Mouse (Mus musculus): ENCODE results near the gene Sgpp2. TPM values are rescaled to one million over a fixed set of nuclear protein-coding genes. Genes with fewer than 3 reads are reported as not detected.

Sgpp2 gene
- polyA plus RNA-seq, 1 experiment from 2014 or later, result 2.5 TPM

- no peak for ATAC-seq (ENCODE audit: low FRiP score)
- H3K27me3 ChIP-seq, result no peaks in the 10 kb centered on the region
- 97% methylated on average over 1 of the region's 1 CpGs for WGBS
- H3K4me1 ChIP-seq, result no peaks in the 10 kb centered on the region
- H3K27ac ChIP-seq, result no peak overlapping the region
- H3K36me3 ChIP-seq, result peaks cover 10% of the 10 kb centered on the region; the same call in 1 of the 2 replicates
- no peak overlapping the region for H3K4me3 ChIP-seq
- no peaks in the 10 kb centered on the region for H3K9me3 ChIP-seq (replicated peaks)
- H3K9ac ChIP-seq, result no peak overlapping the region
- H3K4me2 ChIP-seq (replicated peaks), result no peak overlapping the region
Measured at GRCm38 (mm10) chr1:78436445-78436844, 126.3 kb downstream of the Sgpp2 start.

GRCm38 (mm10) chr1:78437150-78437549 lies 127.0 kb downstream of the Sgpp2 start:
- H3K4me3 ChIP-seq, result no peak overlapping the region
- H3K27ac ChIP-seq, result no peak overlapping the region
- no peak overlapping the region for H3K4me2 ChIP-seq (replicated peaks)
- no peaks in the 10 kb centered on the region for H3K9me3 ChIP-seq (replicated peaks)
- H3K4me1 ChIP-seq, result no peaks in the 10 kb centered on the region
- WGBS, result 88% methylated on average over 3 of the region's 3 CpGs
- ATAC-seq (ENCODE audit: low FRiP score), result no peak
- no peaks in the 10 kb centered on the region for H3K27me3 ChIP-seq
- no peak overlapping the region for H3K9ac ChIP-seq
- H3K36me3 ChIP-seq, result peaks cover 14% of the 10 kb centered on the region

GRCm38 (mm10) chr1:78440716-78441115 lies 130.6 kb downstream of the Sgpp2 start:
- Histone ChIP-seq H3K27ac (no peak overlapping the region), H3K4me1 (no peaks in the 10 kb centered on the region), H3K9me3 (replicated peaks) (no peaks in the 10 kb centered on the region), H3K4me2 (replicated peaks) (no peak overlapping the region), H3K27me3 (no peaks in the 10 kb centered on the region), H3K36me3 (peaks cover 29% of the 10 kb centered on the region), H3K4me3 (no peak overlapping the region), H3K9ac (no peak overlapping the region)
- 92% methylated on average over 8 of the region's 8 CpGs for WGBS
- no peak for ATAC-seq (ENCODE audit: low FRiP score)

GRCm38 (mm10) chr1:78443056-78443455 lies 132.9 kb downstream of the Sgpp2 start:
- no peak for ATAC-seq (ENCODE audit: low FRiP score)
- Histone ChIP-seq H3K4me1 (no peaks in the 10 kb centered on the region), H3K4me2 (replicated peaks) (no peak overlapping the region), H3K9ac (no peak overlapping the region), H3K27me3 (no peaks in the 10 kb centered on the region), H3K9me3 (replicated peaks) (no peaks in the 10 kb centered on the region), H3K4me3 (no peak overlapping the region), H3K27ac (no peak overlapping the region), H3K36me3 (peaks cover 29% of the 10 kb centered on the region)
- 84% methylated on average over 7 of the region's 7 CpGs for WGBS

GRCm38 (mm10) chr1:78446232-78446631 lies 136.1 kb downstream of the Sgpp2 start:
- Histone ChIP-seq H3K27me3 (no peaks in the 10 kb centered on the region), H3K4me2 (replicated peaks) (no peak overlapping the region), H3K36me3 (peaks cover 40% of the 10 kb centered on the region), H3K4me3 (no peak overlapping the region), H3K4me1 (no peaks in the 10 kb centered on the region), H3K27ac (no peak overlapping the region), H3K9ac (no peak overlapping the region), H3K9me3 (replicated peaks) (no peaks in the 10 kb centered on the region)
- WGBS, result 92% methylated on average over 8 of the region's 8 CpGs
- ATAC-seq (ENCODE audit: low FRiP score), result no peak

GRCm38 (mm10) chr1:78446742-78447141 lies 136.6 kb downstream of the Sgpp2 start:
- Histone ChIP-seq H3K4me1 (no peaks in the 10 kb centered on the region), H3K9ac (no peak overlapping the region), H3K9me3 (replicated peaks) (no peaks in the 10 kb centered on the region), H3K27ac (no peak overlapping the region), H3K27me3 (no peaks in the 10 kb centered on the region), H3K4me3 (no peak overlapping the region), H3K4me2 (replicated peaks) (no peak overlapping the region), H3K36me3 (peaks cover 39% of the 10 kb centered on the region)
- WGBS, result 96% methylated on average over 6 of the region's 6 CpGs
- ATAC-seq (ENCODE audit: low FRiP score), result no peak

- Histone ChIP-seq H3K9ac (no peak overlapping the region), H3K27me3 (no peaks in the 10 kb centered on the region), H3K36me3 (peaks cover 37% of the 10 kb centered on the region), H3K27ac (no peak overlapping the region), H3K4me3 (no peak overlapping the region), H3K9me3 (replicated peaks) (no peaks in the 10 kb centered on the region), H3K4me2 (replicated peaks) (no peak overlapping the region), H3K4me1 (no peaks in the 10 kb centered on the region)
- 78% methylated on average over 1 of the region's 1 CpGs for WGBS
- no peak for ATAC-seq (ENCODE audit: low FRiP score)
Measured at GRCm38 (mm10) chr1:78448091-78448490, 137.9 kb downstream of the Sgpp2 start.

- Histone ChIP-seq H3K4me3 (no peak overlapping the region), H3K9ac (no peak overlapping the region), H3K27me3 (no peaks in the 10 kb centered on the region), H3K4me1 (no peaks in the 10 kb centered on the region), H3K27ac (no peak overlapping the region), H3K9me3 (replicated peaks) (no peaks in the 10 kb centered on the region), H3K4me2 (replicated peaks) (no peak overlapping the region), H3K36me3 (peaks cover 37% of the 10 kb centered on the region)
- ATAC-seq (ENCODE audit: low FRiP score), result no peak
- WGBS, result 83% methylated on average over 12 of the region's 12 CpGs
Measured at GRCm38 (mm10) chr1:78451070-78451854, 141.1 kb downstream of the Sgpp2 start.

- H3K9me3 ChIP-seq (replicated peaks), result no peaks in the 10 kb centered on the region
- no peaks in the 10 kb centered on the region for H3K4me1 ChIP-seq
- no peaks in the 10 kb centered on the region for H3K27me3 ChIP-seq
- H3K36me3 ChIP-seq, result peaks cover 37% of the 10 kb centered on the region
- no peak for ATAC-seq (ENCODE audit: low FRiP score)
- 89% methylated on average over 6 of the region's 6 CpGs for WGBS
- no peak overlapping the region for H3K4me3 ChIP-seq
- no peak overlapping the region for H3K27ac ChIP-seq
- H3K4me2 ChIP-seq (replicated peaks), result no peak overlapping the region
- H3K9ac ChIP-seq, result no peak overlapping the region
Measured at GRCm38 (mm10) chr1:78452544-78452943, 142.4 kb downstream of the Sgpp2 start.

- Histone ChIP-seq H3K4me2 (replicated peaks) (no peak overlapping the region), H3K36me3 (peaks cover 35% of the 10 kb centered on the region), H3K9ac (no peak overlapping the region), H3K27me3 (no peaks in the 10 kb centered on the region), H3K27ac (no peak overlapping the region), H3K4me1 (no peaks in the 10 kb centered on the region), H3K4me3 (no peak overlapping the region), H3K9me3 (replicated peaks) (no peaks in the 10 kb centered on the region)
- ATAC-seq (ENCODE audit: low FRiP score), result no peak
- 92% methylated on average over 8 of the region's 8 CpGs for WGBS
Measured at GRCm38 (mm10) chr1:78453886-78454285, 143.7 kb downstream of the Sgpp2 start.

GRCm38 (mm10) chr1:78454659-78455058 lies 144.5 kb downstream of the Sgpp2 start:
- Histone ChIP-seq H3K9me3 (replicated peaks) (no peaks in the 10 kb centered on the region), H3K9ac (no peak overlapping the region), H3K27me3 (no peaks in the 10 kb centered on the region), H3K27ac (no peak overlapping the region), H3K4me3 (no peak overlapping the region), H3K4me1 (no peaks in the 10 kb centered on the region), H3K36me3 (peaks cover 42% of the 10 kb centered on the region), H3K4me2 (replicated peaks) (no peak overlapping the region)
- WGBS, result 33% methylated on average over 7 of the region's 7 CpGs
- ATAC-seq (ENCODE audit: low FRiP score), result no peak
